Mouse (Mus musculus) spleen, adult 18-20 months (tissue): ENCODE measurements around the gene Zfp948.
"Not testable (repeated sequence)": the region's sequence is repeated elsewhere in the genome, so short reads cannot be mapped to it uniquely, and the experiment has no call there.

Experiments
- DNase-seq, 2 experiments: peaks; one replicate each; pipeline ENCODE4 v3.0.0; 2022; ENCODE audit warnings: mixed read lengths in 2 of 2

Gene Zfp948

GRCm38 (mm10) chr17:21566728-21567349 is at the start of gene Zfp948:
Gene Zfp948 (plus strand): TSS chr17:21567008.
- peak; percentile 37 to 43 for DNase-seq

- no peak for DNase-seq
Measured at GRCm38 (mm10) chr17:21517130-21517671, 49.6 kb upstream of the Zfp948 start.

GRCm38 (mm10) chr17:21526270-21526669 is 40.5 kb upstream of the Zfp948 start:
- no peak for DNase-seq

- no peak for DNase-seq
Measured at GRCm38 (mm10) chr17:21530645-21531330, 36.0 kb upstream of the Zfp948 start.

GRCm38 (mm10) chr17:21531621-21532020 is 35.2 kb upstream of the Zfp948 start:
- DNase-seq = no peak

GRCm38 (mm10) chr17:21532101-21532951 is 34.5 kb upstream of the Zfp948 start:
- DNase-seq = peak; percentile 39 to 63

GRCm38 (mm10) chr17:21533961-21534360 is 32.8 kb upstream of the Zfp948 start:
- peak in 1 of 2 experiments; percentile 7 for DNase-seq

GRCm38 (mm10) chr17:21534460-21535095 is 32.2 kb upstream of the Zfp948 start:
- DNase-seq = peak in 1 of 2 experiments; percentile 16

- DNase-seq = peak; percentile 63 to 72
Measured at GRCm38 (mm10) chr17:21535096-21536001, 31.5 kb upstream of the Zfp948 start, which contains the start of gene Zfp52. Gene Zfp52 (plus strand): TSS chr17:21535539.

GRCm38 (mm10) chr17:21536096-21536495 is 30.7 kb upstream of the Zfp948 start:
- DNase-seq = no peak

- no peak for DNase-seq
Measured at GRCm38 (mm10) chr17:21536676-21537075, 30.1 kb upstream of the Zfp948 start.

GRCm38 (mm10) chr17:21557831-21558230 is 9.0 kb upstream of the Zfp948 start:
- DNase-seq = no peak

GRCm38 (mm10) chr17:21566220-21566619 is 588 bp upstream of the Zfp948 start:
- peak in 1 of 2 experiments; percentile 16 for DNase-seq

- DNase-seq = no peak
Measured at GRCm38 (mm10) chr17:21567696-21568095, 888 bp downstream of the Zfp948 start.

GRCm38 (mm10) chr17:21579080-21579479 is 12.3 kb downstream of the Zfp948 start:
- DNase-seq = no peak

- DNase-seq = peak in 1 of 2 experiments; percentile 15
Measured at GRCm38 (mm10) chr17:21579493-21580175, 12.8 kb downstream of the Zfp948 start.

GRCm38 (mm10) chr17:21585521-21585920 is 18.7 kb downstream of the Zfp948 start:
- DNase-seq = no peak

- no peak for DNase-seq
Measured at GRCm38 (mm10) chr17:21616356-21616755, 49.5 kb downstream of the Zfp948 start.

- no peak for DNase-seq
Measured at GRCm38 (mm10) chr17:21617352-21617751, 50.5 kb downstream of the Zfp948 start.

GRCm38 (mm10) chr17:21623647-21624046 is 56.8 kb downstream of the Zfp948 start:
- no peak for DNase-seq

GRCm38 (mm10) chr17:21635758-21636157 is 69.0 kb downstream of the Zfp948 start:
- not testable (repeated sequence) for DNase-seq
